Mouse (Mus musculus) liver, embryonic 15.5 days (tissue): ENCODE results near the gene Dcun1d3. TPM values are rescaled to one million over a fixed set of nuclear protein-coding genes. Genes with fewer than 3 reads are reported as not detected.

Experiments used
- ATAC-seq: fragments of 200-750 bp; cut with Nextera tagmentation; 2 replicates; pipeline ENCODE4 v1.8.0; 2017; ENCODE audit warnings: moderate number of reproducible peaks, mild to moderate bottlenecking, moderate library complexity; ENCODE audit not compliant: insufficient read depth
- H3K27ac ChIP-seq: fragments of 300-500 bp; sonication (generic); replicated peaks from 2 replicates; pipeline ENCODE4 v1.5.1; 2015; ENCODE audit warnings: mild to moderate bottlenecking, inconsistent platforms
- H3K27me3 ChIP-seq: fragments of 300-500 bp; sonication (generic); 2 replicates; pipeline ENCODE4 v1.6.1; 2015; ENCODE audit warnings: mild to moderate bottlenecking, inconsistent platforms
- H3K36me3 ChIP-seq: fragments of 300-500 bp; sonication (generic); replicated peaks from 2 replicates; pipeline ENCODE4 v1.6.1; 2015; ENCODE audit warnings: moderate library complexity, mild to moderate bottlenecking, inconsistent platforms
- H3K4me1 ChIP-seq: fragments of 300-500 bp; sonication (generic); replicated peaks from 2 replicates; pipeline ENCODE4 v1.6.1; 2015; ENCODE audit warnings: inconsistent platforms
- H3K4me2 ChIP-seq: fragments of 300-500 bp; sonication (generic); 2 replicates; pipeline ENCODE4 v1.6.1; 2015; ENCODE audit warnings: moderate library complexity, mild to moderate bottlenecking, inconsistent platforms
- H3K4me3 ChIP-seq: fragments of 300-500 bp; sonication (generic); replicated peaks from 2 replicates; pipeline ENCODE4 v1.5.1; 2015; ENCODE audit warnings: mild to moderate bottlenecking, inconsistent platforms
- H3K9ac ChIP-seq: fragments of 300-500 bp; sonication (generic); 2 replicates; pipeline ENCODE4 v1.6.1; 2015; ENCODE audit warnings: moderate library complexity, mild to moderate bottlenecking, inconsistent platforms
- H3K9me3 ChIP-seq: fragments of 300-500 bp; sonication (generic); replicated peaks from 2 replicates; pipeline ENCODE4 v1.6.1; 2016; ENCODE audit warnings: inconsistent platforms
- WGBS: fragments of 180-500 bp; shearing (Covaris S2); methylation state at CpG from one replicate; pipeline ENCODE4 v1.1.7; 2015; ENCODE audit warnings: mixed read lengths; ENCODE audit not compliant: insufficient replicate concordance; 5-methylcytosine and 5-hydroxymethylcytosine counted together
- polyA plus RNA-seq: library from polyadenylated mRNA; unstranded; fragments of >200 nt; fragmentation: Nextera tagmentation; extraction: Ambion mirVana; gene quantifications from 2 replicates; pipeline ENCODE4 v1.2.1, GENCODE M21; 2015

Dcun1d3 gene
- polyA plus RNA-seq = 1.6 and 2.1 TPM in 2 replicates

DNA sequence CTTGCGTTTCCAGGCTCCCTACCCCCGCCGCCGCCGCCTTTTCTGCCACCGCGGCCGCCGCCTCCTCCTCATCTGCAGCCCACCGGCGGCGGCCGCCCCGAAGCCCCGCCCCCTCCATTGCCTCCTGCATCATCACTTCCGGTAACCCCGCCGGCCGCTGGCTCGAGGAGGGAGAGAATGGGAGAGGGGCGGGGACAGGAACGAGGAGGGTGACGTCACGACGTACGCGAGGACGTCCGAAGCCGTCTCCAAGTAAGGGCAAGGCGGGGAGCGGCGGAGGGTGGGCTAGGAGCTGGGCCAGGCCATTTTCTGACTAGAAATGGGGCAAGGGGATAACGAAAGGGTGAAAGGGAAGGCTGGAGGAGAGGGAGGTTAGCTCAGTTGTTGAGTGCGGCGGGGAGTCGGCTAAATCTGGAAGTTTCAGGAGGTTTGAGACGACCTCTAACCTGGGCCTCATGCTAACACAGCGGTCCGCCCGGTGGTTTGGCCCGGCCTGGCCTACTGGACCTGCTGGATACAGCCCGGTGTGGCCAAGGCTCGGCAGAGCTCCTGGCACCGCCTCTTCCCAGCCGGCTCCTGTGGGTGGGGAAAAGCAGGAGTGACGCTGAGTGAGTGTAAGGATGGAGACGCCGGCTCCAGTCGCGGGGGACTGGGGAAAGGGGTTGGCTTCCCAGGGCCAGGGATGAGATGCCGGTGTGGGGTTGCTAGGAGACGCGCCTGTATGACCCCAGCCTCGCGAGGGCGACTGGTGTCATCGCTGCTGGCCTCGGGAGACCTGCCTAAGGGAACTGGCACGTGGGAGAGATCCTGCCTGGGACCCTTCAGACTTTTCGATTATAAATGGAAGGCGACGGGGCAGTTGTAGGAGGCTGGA lies at the start of gene Dcun1d3, which contains the start of gene Lyrm1:
TSS of gene Dcun1d3 (minus strand) at position 660 of the 874 bp plus-strand sequence.
TSS of gene Lyrm1 (plus strand) at position 223 of the 874 bp plus-strand sequence.
- Histone ChIP-seq H3K9ac (peak within 1 kb of the TSS; percentile 74), H3K36me3 (no peaks in the 10 kb centered on the region), H3K27ac (peak within 1 kb of the TSS; percentile 81), H3K4me1 (peaks cover 42% of the 10 kb centered on the region), H3K4me2 (peak within 1 kb of the TSS; percentile 92), H3K4me3 (peak within 1 kb of the TSS; percentile 75), H3K9me3 (no peaks in the 10 kb centered on the region), H3K27me3 (no peaks in the 10 kb centered on the region)
- under 1% methylated on average over 63 of the region's 63 CpGs for WGBS
- ATAC-seq = peak; percentile 98

DNA sequence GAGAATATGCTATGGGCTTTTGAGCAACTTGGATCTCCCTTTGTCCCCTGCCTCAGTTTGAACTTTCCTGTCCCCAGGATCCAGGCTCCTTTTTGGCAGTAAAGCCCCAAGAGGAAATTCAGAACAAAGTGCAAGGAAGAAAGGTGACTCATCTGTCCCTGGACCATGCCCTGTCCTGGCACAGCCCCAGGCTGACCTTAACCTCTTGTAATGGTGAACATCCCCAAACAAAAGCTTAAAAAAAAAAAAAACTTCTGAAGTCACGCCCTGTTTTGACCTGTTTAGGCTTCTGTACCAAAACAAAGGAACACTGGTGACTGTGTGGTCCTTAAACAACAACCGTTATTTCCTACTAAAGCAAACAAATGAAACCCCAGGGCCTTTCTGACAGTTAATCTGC lies 45.5 kb upstream of the Dcun1d3 start:
- 45% methylated on average over 2 of the region's 2 CpGs for WGBS
- ATAC-seq = no peak
- Histone ChIP-seq H3K9ac (no peak overlapping the region), H3K4me1 (no peaks in the 10 kb centered on the region), H3K4me2 (no peak overlapping the region), H3K36me3 (no peaks in the 10 kb centered on the region), H3K9me3 (no peaks in the 10 kb centered on the region), H3K4me3 (no peak overlapping the region), H3K27me3 (no peaks in the 10 kb centered on the region), H3K27ac (no peak overlapping the region)

DNA sequence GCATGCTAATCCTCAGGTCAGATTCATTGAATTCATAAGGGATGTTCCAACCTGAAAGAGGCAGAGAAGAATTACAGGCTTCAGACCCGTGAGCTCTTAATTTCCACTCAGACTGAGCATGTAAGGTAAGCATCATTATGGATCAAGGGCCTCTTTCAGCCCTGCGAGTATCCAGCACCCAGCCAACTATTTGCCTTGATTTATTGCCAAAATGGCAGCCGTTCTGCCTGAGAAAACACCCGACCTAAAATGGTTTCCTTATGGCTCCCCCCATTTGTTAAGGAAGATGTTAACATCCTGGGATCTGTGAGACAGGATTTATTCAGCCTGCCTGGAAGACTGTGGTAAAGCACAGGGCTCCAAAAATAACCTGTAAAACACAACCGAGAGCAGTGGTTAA lies 40.9 kb upstream of the Dcun1d3 start:
- no peaks in the 10 kb centered on the region for H3K4me1 ChIP-seq
- H3K9me3 ChIP-seq = no peaks in the 10 kb centered on the region
- H3K27me3 ChIP-seq = no peaks in the 10 kb centered on the region
- H3K4me2 ChIP-seq = no peak overlapping the region
- no peaks in the 10 kb centered on the region for H3K36me3 ChIP-seq
- no peak overlapping the region for H3K9ac ChIP-seq
- no peak overlapping the region for H3K27ac ChIP-seq
- no peak overlapping the region for H3K4me3 ChIP-seq
- WGBS = 55% methylated on average over 5 of the region's 5 CpGs
- no peak for ATAC-seq

DNA sequence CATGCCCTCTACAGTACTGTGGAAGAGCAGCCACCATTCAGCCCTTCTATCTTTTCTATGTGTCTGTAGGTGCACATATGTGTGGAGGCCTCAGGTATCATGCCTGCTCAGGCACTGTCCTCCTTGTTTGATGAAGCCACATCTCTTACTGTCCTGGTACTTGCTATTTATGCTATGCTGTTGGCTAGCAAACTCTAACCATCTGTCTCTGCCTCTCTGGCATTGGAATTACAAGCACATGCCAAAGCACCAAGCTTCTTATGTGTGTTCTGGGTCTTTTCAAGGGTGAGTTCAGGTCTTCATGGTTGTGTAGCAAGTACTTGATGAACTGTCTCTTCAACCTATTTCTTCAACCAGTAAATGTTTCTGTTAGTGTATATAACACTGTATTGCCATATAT lies 40.2 kb upstream of the Dcun1d3 start:
- no peak overlapping the region for H3K4me3 ChIP-seq
- H3K36me3 ChIP-seq = no peaks in the 10 kb centered on the region
- no peaks in the 10 kb centered on the region for H3K27me3 ChIP-seq
- no peaks in the 10 kb centered on the region for H3K9me3 ChIP-seq
- H3K4me2 ChIP-seq = no peak overlapping the region
- no peak for ATAC-seq
- H3K4me1 ChIP-seq = no peaks in the 10 kb centered on the region
- no peak overlapping the region for H3K9ac ChIP-seq
- H3K27ac ChIP-seq = no peak overlapping the region

DNA sequence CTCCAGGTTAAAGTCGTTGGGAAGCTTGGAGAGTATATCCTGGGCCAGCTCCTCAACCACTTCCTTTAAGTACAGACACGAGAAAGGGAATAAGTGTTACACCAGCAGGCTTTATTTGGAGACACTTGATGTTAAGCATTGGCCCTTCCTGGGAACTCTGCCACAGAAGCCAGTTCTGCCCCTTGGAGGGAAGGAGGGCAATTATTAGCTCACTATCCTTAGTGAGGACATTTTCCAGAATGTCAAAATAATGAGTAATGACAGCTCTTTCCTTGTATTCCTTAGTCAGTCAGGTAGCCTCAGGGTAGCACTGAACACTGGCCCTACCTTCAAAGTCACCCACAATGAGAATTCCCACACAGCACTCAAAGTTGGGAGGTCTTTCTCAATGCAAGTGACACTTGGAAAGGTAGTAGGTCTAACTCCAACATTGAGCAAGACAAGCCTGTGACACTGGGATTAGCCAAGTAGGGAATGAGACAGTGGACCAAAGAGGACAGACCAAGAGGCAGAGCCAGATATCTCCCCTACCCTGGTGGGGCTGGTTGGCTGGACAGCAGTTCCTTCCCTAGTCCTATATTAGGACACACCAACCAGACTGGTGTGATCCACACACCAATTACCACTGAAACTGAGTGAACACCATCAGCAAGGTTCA lies 32.8 kb upstream of the Dcun1d3 start:
- ATAC-seq = no peak
- Histone ChIP-seq H3K27ac (no peak overlapping the region), H3K9me3 (no peaks in the 10 kb centered on the region), H3K4me2 (no peak overlapping the region), H3K4me3 (no peak overlapping the region), H3K36me3 (no peaks in the 10 kb centered on the region), H3K4me1 (no peaks in the 10 kb centered on the region), H3K27me3 (no peaks in the 10 kb centered on the region), H3K9ac (no peak overlapping the region)
- WGBS = 23% methylated on average over 2 of the region's 2 CpGs

DNA sequence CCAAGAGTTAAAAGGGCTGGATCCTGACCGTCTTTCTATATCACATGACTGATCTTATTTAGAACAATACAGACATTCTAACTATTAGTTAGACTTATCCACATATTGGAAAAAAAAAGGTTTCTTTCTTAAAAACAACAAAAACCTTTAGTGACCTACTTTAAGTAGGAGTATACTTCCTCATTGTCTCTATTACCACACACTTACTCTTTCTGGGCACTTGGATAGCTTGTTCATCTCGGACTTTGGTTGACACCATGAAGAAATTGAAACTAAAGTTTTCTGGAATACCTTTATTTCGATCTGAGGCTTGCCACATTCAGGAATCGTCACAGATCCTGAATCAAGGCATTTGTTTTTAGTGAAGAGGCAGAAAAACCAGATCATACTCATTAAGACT lies 25.0 kb upstream of the Dcun1d3 start:
- Histone ChIP-seq H3K9me3 (no peaks in the 10 kb centered on the region), H3K36me3 (no peaks in the 10 kb centered on the region), H3K4me1 (no peaks in the 10 kb centered on the region), H3K4me2 (no peak overlapping the region), H3K27me3 (no peaks in the 10 kb centered on the region), H3K9ac (no peak overlapping the region), H3K27ac (no peak overlapping the region), H3K4me3 (no peak overlapping the region)
- 44% methylated on average over 4 of the region's 4 CpGs for WGBS
- no peak for ATAC-seq

DNA sequence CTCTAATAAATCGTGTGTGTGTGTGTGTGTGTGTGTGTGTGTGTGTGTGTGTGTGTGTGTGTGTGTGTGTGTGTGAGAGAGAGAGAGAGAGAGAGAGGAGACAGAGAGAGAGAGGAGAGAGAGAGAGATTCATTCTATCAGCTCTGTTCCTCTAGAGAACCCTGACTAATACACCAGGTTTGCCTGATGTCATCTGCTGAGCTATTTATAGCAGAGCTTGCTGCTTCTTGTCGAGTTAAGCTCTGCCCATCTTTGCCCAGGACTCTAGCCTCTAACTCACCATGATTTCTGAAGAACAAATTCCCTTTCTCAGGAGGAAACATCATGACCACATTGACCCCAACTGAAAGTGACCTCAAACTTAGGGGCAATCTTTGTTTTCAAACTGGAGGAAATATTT lies 24.4 kb upstream of the Dcun1d3 start:
- Histone ChIP-seq H3K36me3 (no peaks in the 10 kb centered on the region), H3K9me3 (no peaks in the 10 kb centered on the region), H3K27ac (no peak overlapping the region), H3K4me3 (no peak overlapping the region), H3K27me3 (no peaks in the 10 kb centered on the region), H3K4me1 (no peaks in the 10 kb centered on the region), H3K4me2 (no peak overlapping the region), H3K9ac (no peak overlapping the region)
- 23% methylated on average over 2 of the region's 2 CpGs for WGBS
- no peak for ATAC-seq

DNA sequence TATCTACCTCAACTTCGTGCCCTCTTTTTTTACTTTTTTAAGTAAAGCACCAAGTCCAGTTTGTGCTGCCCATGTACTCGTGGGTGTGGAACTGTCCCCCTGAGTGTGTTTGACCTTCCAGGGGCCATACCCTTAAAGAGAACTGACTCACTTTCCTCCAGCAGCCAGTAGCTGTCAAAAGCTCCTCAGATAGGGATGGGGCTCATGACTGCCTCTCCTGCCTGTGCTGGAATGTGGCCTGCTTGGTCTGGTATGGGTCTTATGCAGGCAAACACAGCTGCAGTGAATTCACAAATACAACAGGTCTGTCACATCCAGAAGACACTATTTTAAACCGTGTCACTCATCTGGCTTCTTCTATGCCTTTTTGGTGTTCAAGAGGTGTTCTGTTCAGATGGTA lies 15.6 kb upstream of the Dcun1d3 start:
- no peaks in the 10 kb centered on the region for H3K27me3 ChIP-seq
- H3K4me1 ChIP-seq = no peaks in the 10 kb centered on the region
- ATAC-seq = no peak
- WGBS = 44% methylated on average over 3 of the region's 3 CpGs
- H3K27ac ChIP-seq = no peak overlapping the region
- no peak overlapping the region for H3K9ac ChIP-seq
- H3K4me3 ChIP-seq = no peak overlapping the region
- H3K4me2 ChIP-seq = no peak overlapping the region
- H3K9me3 ChIP-seq = no peaks in the 10 kb centered on the region
- no peaks in the 10 kb centered on the region for H3K36me3 ChIP-seq

DNA sequence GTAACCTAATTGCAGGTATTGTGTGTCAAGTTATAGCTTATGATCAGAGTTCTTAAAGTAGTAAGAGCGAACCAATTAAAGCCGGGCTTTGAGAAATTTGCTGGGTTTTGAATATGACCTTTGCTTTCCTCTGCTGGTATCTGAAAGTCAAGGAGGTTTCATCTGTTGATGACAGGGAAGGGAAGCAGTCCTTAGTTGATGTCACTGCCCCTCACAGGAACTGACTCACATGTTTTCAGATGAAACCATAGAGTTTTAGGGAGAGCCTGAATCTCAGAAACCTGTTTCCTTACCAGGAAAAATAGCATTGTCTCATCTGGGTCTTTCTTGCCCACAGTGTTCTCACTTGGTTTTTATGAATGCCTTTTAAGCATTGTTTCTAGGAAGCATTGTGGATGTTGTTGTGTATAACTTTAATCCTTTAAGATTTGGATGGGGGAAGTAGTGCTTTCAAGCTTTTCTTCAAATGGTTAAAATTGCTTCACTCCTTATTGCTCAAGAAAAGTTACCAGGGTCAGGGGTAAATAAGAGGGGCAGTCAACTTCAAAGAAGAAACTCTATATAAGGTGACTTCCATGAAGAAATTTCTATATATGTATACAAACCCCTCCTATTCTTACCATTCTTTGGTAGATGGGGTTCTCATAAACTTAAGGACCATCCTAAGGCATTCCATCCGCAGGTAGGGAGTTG lies 10.6 kb upstream of the Dcun1d3 start:
- Histone ChIP-seq H3K9ac (no peak overlapping the region), H3K4me3 (no peak overlapping the region), H3K27me3 (no peaks in the 10 kb centered on the region), H3K4me2 (no peak overlapping the region), H3K9me3 (no peaks in the 10 kb centered on the region), H3K4me1 (no peaks in the 10 kb centered on the region), H3K27ac (no peak overlapping the region), H3K36me3 (no peaks in the 10 kb centered on the region)
- WGBS = 62% methylated on average over 3 of the region's 3 CpGs
- no peak for ATAC-seq

DNA sequence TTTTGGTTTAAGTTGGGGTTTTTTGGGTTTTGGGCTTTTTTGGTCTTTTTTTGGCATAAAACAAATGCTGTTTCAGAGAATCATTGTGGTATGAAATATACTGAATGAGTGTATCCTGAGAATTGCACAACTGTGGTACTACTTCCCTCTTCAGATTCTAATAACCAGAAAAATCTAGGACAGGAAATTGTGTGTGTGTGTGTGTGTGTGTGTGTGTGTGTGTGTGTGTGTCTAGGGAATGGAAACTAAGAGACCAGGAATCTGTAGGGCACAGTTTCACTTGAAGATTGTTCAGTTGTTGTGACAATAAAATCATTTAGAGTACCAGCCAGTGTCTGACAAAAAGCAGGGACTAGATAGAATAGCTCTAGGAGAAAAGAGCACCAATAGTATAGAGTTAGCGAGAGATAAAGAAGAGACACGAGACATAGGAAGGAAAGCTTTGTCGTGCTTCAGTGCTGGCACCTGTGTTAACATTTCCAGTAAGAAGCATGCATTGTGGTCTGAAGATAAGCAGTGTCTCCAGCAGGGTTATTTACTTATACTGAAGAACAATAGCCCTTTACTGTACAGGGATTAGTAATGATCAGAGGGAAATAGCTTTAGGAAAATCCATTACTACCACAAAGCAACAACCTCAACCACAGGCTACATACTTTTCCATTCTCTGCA lies 3.4 kb upstream of the Dcun1d3 start:
- no peak for ATAC-seq
- H3K9me3 ChIP-seq = no peaks in the 10 kb centered on the region
- H3K27me3 ChIP-seq = no peaks in the 10 kb centered on the region
- no peaks in the 10 kb centered on the region for H3K36me3 ChIP-seq
- no peak overlapping the region for H3K4me2 ChIP-seq
- no peak overlapping the region for H3K27ac ChIP-seq
- no peak overlapping the region for H3K4me3 ChIP-seq
- H3K4me1 ChIP-seq = peaks cover 27% of the 10 kb centered on the region
- WGBS = 21% methylated on average over 3 of the region's 3 CpGs
- no peak overlapping the region for H3K9ac ChIP-seq
